Mouse (Mus musculus): Measurements from ENCODE around the gene Alox5ap.

Alox5ap gene

GRCm38 (mm10) chr5:149264405-149264804, at the start of gene Alox5ap:
Gene Alox5ap (plus strand): TSS chr5:149264767.
- no peak for DNase-seq

- no peak for DNase-seq
Measured at GRCm38 (mm10) chr5:149215540-149215939, 49.0 kb upstream of the Alox5ap start.

GRCm38 (mm10) chr5:149217524-149218357, 46.8 kb upstream of the Alox5ap start:
- no peak for DNase-seq

- no peak for DNase-seq
Measured at GRCm38 (mm10) chr5:149219493-149219892, 45.1 kb upstream of the Alox5ap start.

GRCm38 (mm10) chr5:149221355-149221754, 43.2 kb upstream of the Alox5ap start:
- DNase-seq = no peak

- no peak for DNase-seq
Measured at GRCm38 (mm10) chr5:149224666-149225065, 39.9 kb upstream of the Alox5ap start.

GRCm38 (mm10) chr5:149228700-149229618, 35.6 kb upstream of the Alox5ap start:
- peak; percentile 95 for DNase-seq

- peak; percentile 39 for DNase-seq
Measured at GRCm38 (mm10) chr5:149229619-149230339, 34.8 kb upstream of the Alox5ap start.

GRCm38 (mm10) chr5:149235002-149235401, 29.6 kb upstream of the Alox5ap start:
- no peak for DNase-seq

- DNase-seq = peak; percentile 70
Measured at GRCm38 (mm10) chr5:149237221-149237950, 27.2 kb upstream of the Alox5ap start.

- DNase-seq = no peak
Measured at GRCm38 (mm10) chr5:149242467-149242866, 22.1 kb upstream of the Alox5ap start.

- DNase-seq = no peak
Measured at GRCm38 (mm10) chr5:149243053-149243452, 21.5 kb upstream of the Alox5ap start.

- DNase-seq = no peak
Measured at GRCm38 (mm10) chr5:149245391-149245964, 19.1 kb upstream of the Alox5ap start.

- no peak for DNase-seq
Measured at GRCm38 (mm10) chr5:149245965-149246470, 18.5 kb upstream of the Alox5ap start.

GRCm38 (mm10) chr5:149247047-149247904, 17.3 kb upstream of the Alox5ap start:
- DNase-seq = no peak

- DNase-seq = no peak
Measured at GRCm38 (mm10) chr5:149252303-149252702, 12.3 kb upstream of the Alox5ap start.

GRCm38 (mm10) chr5:149253491-149253890, 11.1 kb upstream of the Alox5ap start:
- no peak for DNase-seq

- DNase-seq = no peak
Measured at GRCm38 (mm10) chr5:149255522-149255921, 9.0 kb upstream of the Alox5ap start.

- no peak for DNase-seq
Measured at GRCm38 (mm10) chr5:149257518-149258281, 6.9 kb upstream of the Alox5ap start.

- DNase-seq = no peak
Measured at GRCm38 (mm10) chr5:149259093-149259492, 5.5 kb upstream of the Alox5ap start.
